Mouse (Mus musculus) thymus, adult 2 months (tissue): Measurements from ENCODE around the gene Zfp956.

Experiments used
- CTCF ChIP-seq: fragments of 200-500 bp; IDR thresholded peaks from 2 replicates; pipeline ENCODE4 v1.5.1; 2012; ENCODE audit warnings: mild to moderate bottlenecking, control low read depth, low read length, moderate library complexity, borderline replicate concordance; ENCODE audit not compliant: control insufficient read depth, poor library complexity, insufficient read depth; ENCODE audit errors: extremely low read depth
- POLR2A ChIP-seq: fragments of 200-500 bp; IDR thresholded peaks from 2 replicates; pipeline ENCODE4 v1.6.1; 2012; ENCODE audit warnings: mild to moderate bottlenecking, low read length, control low read depth, moderate library complexity; ENCODE audit not compliant: control insufficient read depth, poor library complexity, insufficient read depth; ENCODE audit errors: extremely low read depth

GRCm38 (mm10) chr6:47953191-47953726 lies at the start of gene Zfp956:
- TF ChIP-seq CTCF (0 out of 2 replicates have a peak, but pooled peaks have one; percentile 42), POLR2A (no peak)
